Mouse (Mus musculus): ENCODE results near the gene Cog1. TPM values are rescaled to one million over a fixed set of nuclear protein-coding genes. Genes with fewer than 3 reads are reported as not detected.

Cog1 gene
- polyA plus RNA-seq, 1 experiment from 2014 or later = 19.6 TPM

DNA sequence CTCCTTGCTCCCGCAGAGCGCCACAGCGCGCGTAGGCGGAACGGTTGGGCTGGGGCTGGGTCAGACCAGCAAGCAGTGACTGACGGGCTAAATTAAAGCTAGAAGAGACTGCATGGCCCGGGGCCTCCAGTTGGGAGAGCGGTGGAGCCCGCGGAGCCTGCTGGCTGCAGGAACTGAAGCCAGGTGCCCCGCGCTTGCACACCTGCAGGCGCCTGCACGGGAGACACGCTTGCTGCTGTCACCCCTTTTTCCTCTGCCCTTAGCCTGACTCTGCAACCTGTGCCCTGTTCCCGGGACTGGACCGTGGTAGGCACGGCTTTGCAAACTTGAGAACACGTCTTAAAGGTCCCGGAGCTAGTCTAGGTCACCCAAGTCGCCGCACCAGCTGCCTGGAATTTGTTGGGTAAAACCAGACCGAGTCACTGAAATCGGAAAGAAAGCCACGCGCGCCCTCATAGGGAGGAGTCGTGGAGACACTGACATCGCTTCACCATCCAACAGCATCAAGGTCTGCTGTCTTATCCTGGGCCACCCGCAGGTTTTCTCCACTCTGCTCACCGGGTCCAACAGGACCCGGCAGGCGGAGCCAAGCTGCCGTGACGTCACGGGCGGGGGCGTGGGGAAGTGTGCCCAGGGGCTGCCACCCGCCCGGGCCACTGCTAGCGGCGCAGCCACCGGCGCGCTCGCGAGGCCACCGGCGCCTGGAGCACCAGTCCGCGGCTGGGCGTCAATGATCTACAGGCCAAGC lies 30.1 kb upstream of the Cog1 start, which contains the start of gene Sstr2:
Sstr2 (plus strand) TSS at position 671 of the 748 bp plus-strand sequence.
- no peak for TF ChIP-seq CTCF (IDR thresholded peaks at IDR 0.05; ENCODE audit: low read depth)
- 1% methylated on average over 54 of the region's 54 CpGs for WGBS
- peak within 1 kb of the TSS; percentile 43 for H3K4me3 ChIP-seq (ENCODE audit: low read depth, low read length)

DNA sequence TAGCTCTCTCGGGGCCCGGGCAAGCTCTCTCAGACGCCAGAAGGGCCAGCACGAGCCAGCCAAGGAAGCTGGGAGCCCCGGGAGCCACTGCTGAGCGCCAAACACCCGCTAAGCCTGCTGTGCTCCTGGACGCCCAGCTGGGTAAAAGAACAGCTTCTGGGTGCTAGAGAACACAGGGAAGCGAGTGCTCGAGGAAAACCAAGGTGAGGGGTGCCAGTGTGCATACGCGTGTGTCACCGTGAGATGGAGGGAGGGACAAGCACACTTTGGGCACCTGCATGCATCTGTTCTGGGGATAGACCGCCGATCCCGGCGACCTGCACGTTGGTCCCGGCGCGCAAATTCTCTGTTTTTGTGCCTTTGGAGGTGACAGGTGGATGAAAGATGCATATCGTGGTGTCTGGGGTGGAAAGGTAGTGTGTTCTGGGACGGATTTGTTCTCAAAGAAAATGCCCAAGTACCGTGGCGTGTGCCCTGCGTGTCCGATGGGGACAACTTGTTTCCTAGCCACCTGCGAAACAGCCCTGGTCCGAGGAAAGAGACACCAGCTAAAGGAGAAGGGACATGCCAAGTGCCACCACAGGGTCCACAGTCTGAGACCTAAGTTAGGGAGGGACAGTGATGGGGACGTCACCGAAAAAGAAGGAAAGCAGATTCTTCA lies 29.4 kb upstream of the Cog1 start:
- H3K36me3 ChIP-seq (ENCODE audit: control insufficient read depth, insufficient read depth) = no peaks in the 10 kb centered on the region
- no peak overlapping the region for H3K27ac ChIP-seq (ENCODE audit: low read depth, low read length)
- H3K4me1 ChIP-seq (replicated peaks; ENCODE audit: control insufficient read depth, insufficient read depth, low read length) = 0 out of 2 replicates have a peak, but pooled peaks cover 7% of the 10 kb centered on the region
- H3K9me3 ChIP-seq (ENCODE audit: control insufficient read depth) = no peaks in the 10 kb centered on the region
- no peak overlapping the region for H3K9ac ChIP-seq (ENCODE audit: low read depth, low read length)
- H3K4me3 ChIP-seq (ENCODE audit: low read depth, low read length) = peak overlapping the region; percentile 43
- peaks cover 32% of the 10 kb centered on the region for H3K27me3 ChIP-seq (replicated peaks; ENCODE audit: control insufficient read depth, insufficient read depth, low read length)
- H3K4me2 ChIP-seq (replicated peaks; ENCODE audit: low read depth) = peak overlapping the region; percentile 83
- WGBS = 3% methylated on average over 31 of the region's 31 CpGs
- no peak for TF ChIP-seq CTCF (IDR thresholded peaks at IDR 0.05; ENCODE audit: low read depth)
- ATAC-seq = 0 out of 2 replicates have a peak, but pooled peaks have one; percentile 9

More for the DNA sequence above, 30.1 kb upstream of the Cog1 start, which contains the start of gene Sstr2:
- Histone ChIP-seq H3K9me3 (ENCODE audit: control insufficient read depth) (no peaks in the 10 kb centered on the region), H3K4me2 (replicated peaks; ENCODE audit: low read depth) (peak within 1 kb of the TSS; percentile 83), H3K36me3 (ENCODE audit: control insufficient read depth, insufficient read depth) (no peaks in the 10 kb centered on the region), H3K4me1 (replicated peaks; ENCODE audit: control insufficient read depth, insufficient read depth, low read length) (0 out of 2 replicates have a peak, but pooled peaks cover 7% of the 10 kb centered on the region), H3K27me3 (replicated peaks; ENCODE audit: control insufficient read depth, insufficient read depth, low read length) (peaks cover 32% of the 10 kb centered on the region), H3K9ac (ENCODE audit: low read depth, low read length) (no peak within 1 kb of the TSS), H3K27ac (ENCODE audit: low read depth, low read length) (no peak within 1 kb of the TSS)
- ATAC-seq = peak; percentile 61

DNA sequence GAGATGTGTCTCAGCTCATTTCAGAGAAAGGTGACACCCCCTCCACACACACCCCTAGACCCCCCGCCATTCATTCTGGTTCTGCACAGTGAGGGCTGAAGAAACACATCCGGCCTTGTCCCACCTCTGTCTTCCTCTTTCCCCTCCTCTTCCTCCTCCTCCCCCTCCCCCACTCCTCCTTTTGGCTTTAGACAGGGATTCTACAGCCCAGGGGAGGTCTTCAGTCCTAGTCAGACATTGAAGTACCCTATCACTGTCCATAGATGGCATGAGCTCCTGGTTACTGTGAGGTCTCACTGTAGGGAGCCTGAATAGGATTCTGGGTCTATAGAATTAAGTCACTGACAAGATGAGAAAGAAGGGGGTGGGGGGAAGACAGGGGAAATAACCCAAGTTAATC lies 28.0 kb upstream of the Cog1 start:
- no peak for TF ChIP-seq CTCF (IDR thresholded peaks at IDR 0.05; ENCODE audit: low read depth)
- no peak overlapping the region for H3K27ac ChIP-seq (ENCODE audit: low read depth, low read length)
- no peaks in the 10 kb centered on the region for H3K36me3 ChIP-seq (ENCODE audit: control insufficient read depth, insufficient read depth)
- no peaks in the 10 kb centered on the region for H3K9me3 ChIP-seq (ENCODE audit: control insufficient read depth)
- H3K27me3 ChIP-seq (replicated peaks; ENCODE audit: control insufficient read depth, insufficient read depth, low read length) = peaks cover 32% of the 10 kb centered on the region
- no peak overlapping the region for H3K4me2 ChIP-seq (replicated peaks; ENCODE audit: low read depth)
- H3K4me1 ChIP-seq (replicated peaks; ENCODE audit: control insufficient read depth, insufficient read depth, low read length) = 0 out of 2 replicates have a peak, but pooled peaks cover 7% of the 10 kb centered on the region
- WGBS = 61% methylated on average over 2 of the region's 2 CpGs
- H3K4me3 ChIP-seq (ENCODE audit: low read depth, low read length) = no peak overlapping the region
- no peak overlapping the region for H3K9ac ChIP-seq (ENCODE audit: low read depth, low read length)
- ATAC-seq = no peak

DNA sequence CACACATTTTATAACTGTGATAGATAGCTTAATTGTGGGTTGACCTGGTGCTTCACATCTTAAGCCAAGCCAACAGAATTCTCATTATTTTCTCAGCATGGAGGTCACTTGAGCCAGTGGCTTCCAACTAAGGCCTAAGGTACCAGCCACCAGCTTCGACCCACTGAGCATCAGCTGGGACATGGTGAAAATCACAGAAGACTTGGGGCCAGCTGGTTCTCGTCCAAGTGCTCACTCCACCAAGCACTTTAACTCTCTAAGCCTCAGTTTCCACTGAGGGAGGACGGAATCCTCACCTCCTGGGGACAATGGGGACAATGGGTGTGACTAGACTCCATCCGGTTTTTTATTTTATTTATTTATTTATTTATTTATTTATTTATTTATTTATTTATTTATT lies 26.9 kb upstream of the Cog1 start:
- 0 out of 2 replicates have a peak, but pooled peaks cover 7% of the 10 kb centered on the region for H3K4me1 ChIP-seq (replicated peaks; ENCODE audit: control insufficient read depth, insufficient read depth, low read length)
- no peaks in the 10 kb centered on the region for H3K36me3 ChIP-seq (ENCODE audit: control insufficient read depth, insufficient read depth)
- peaks cover 32% of the 10 kb centered on the region for H3K27me3 ChIP-seq (replicated peaks; ENCODE audit: control insufficient read depth, insufficient read depth, low read length)
- H3K4me3 ChIP-seq (ENCODE audit: low read depth, low read length) = no peak overlapping the region
- H3K4me2 ChIP-seq (replicated peaks; ENCODE audit: low read depth) = no peak overlapping the region
- no peaks in the 10 kb centered on the region for H3K9me3 ChIP-seq (ENCODE audit: control insufficient read depth)
- ATAC-seq = no peak
- no peak overlapping the region for H3K27ac ChIP-seq (ENCODE audit: low read depth, low read length)
- TF ChIP-seq CTCF (IDR thresholded peaks at IDR 0.05; ENCODE audit: low read depth) = no peak
- WGBS = 85% methylated on average over 4 of the region's 4 CpGs
- H3K9ac ChIP-seq (ENCODE audit: low read depth, low read length) = no peak overlapping the region

DNA sequence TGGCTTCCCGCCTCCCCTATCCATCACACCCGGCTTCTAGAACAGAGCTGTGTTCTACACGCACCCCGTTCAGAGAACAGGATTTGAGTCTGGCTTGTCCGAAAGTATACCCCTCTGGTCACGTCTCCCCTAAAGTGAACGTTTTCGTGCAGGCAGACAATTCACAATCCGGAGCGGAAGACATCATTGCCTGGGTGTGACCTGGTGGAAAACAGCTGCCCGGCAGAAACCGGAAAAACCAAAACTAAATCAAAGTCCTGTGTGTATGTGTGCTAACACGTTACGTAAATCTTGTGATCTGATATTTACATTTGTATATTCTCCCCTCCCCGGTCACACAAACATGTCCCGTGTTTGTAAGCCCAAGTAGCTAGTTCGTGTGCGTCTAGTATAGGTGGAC lies 23.5 kb upstream of the Cog1 start:
- 82% methylated on average over 18 of the region's 18 CpGs for WGBS
- no peak for ATAC-seq
- Histone ChIP-seq H3K4me2 (replicated peaks; ENCODE audit: low read depth) (no peak overlapping the region), H3K9ac (ENCODE audit: low read depth, low read length) (no peak overlapping the region), H3K27ac (ENCODE audit: low read depth, low read length) (no peak overlapping the region), H3K36me3 (ENCODE audit: control insufficient read depth, insufficient read depth) (no peaks in the 10 kb centered on the region), H3K4me1 (replicated peaks; ENCODE audit: control insufficient read depth, insufficient read depth, low read length) (no peaks in the 10 kb centered on the region), H3K27me3 (replicated peaks; ENCODE audit: control insufficient read depth, insufficient read depth, low read length) (peaks cover 12% of the 10 kb centered on the region; the same call in 1 of the 2 replicates), H3K4me3 (ENCODE audit: low read depth, low read length) (no peak overlapping the region), H3K9me3 (ENCODE audit: control insufficient read depth) (no peaks in the 10 kb centered on the region)
- no peak for TF ChIP-seq CTCF (IDR thresholded peaks at IDR 0.05; ENCODE audit: low read depth)

DNA sequence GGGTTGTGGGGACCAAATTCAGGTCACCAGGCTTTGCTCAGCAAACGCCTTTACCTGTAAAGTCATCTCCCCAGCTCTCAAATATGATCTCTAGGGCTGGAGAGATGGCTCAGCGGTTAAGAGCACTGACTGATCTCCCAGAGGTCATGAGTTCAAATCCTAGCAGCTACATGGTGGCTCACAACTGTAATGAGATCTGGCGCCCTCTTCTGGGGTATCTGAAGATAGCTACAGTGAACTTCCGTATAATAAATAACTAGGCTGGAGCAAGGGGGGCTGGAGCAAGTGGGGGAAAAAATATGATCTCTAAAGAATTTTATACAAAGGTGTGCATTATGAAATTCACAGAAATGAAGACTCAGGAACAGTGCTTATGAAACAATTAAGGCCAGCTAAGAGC lies 21.2 kb upstream of the Cog1 start:
- no peak overlapping the region for H3K4me3 ChIP-seq (ENCODE audit: low read depth, low read length)
- no peak overlapping the region for H3K9ac ChIP-seq (ENCODE audit: low read depth, low read length)
- no peak for ATAC-seq
- WGBS = 52% methylated on average over 4 of the region's 4 CpGs
- no peaks in the 10 kb centered on the region for H3K36me3 ChIP-seq (ENCODE audit: control insufficient read depth, insufficient read depth)
- no peak overlapping the region for H3K27ac ChIP-seq (ENCODE audit: low read depth, low read length)
- TF ChIP-seq CTCF (IDR thresholded peaks at IDR 0.05; ENCODE audit: low read depth) = peak; percentile 67
- no peaks in the 10 kb centered on the region for H3K27me3 ChIP-seq (replicated peaks; ENCODE audit: control insufficient read depth, insufficient read depth, low read length)
- H3K4me1 ChIP-seq (replicated peaks; ENCODE audit: control insufficient read depth, insufficient read depth, low read length) = peaks cover 3% of the 10 kb centered on the region; the same call in 1 of the 2 replicates
- no peak overlapping the region for H3K4me2 ChIP-seq (replicated peaks; ENCODE audit: low read depth)
- H3K9me3 ChIP-seq (ENCODE audit: control insufficient read depth) = no peaks in the 10 kb centered on the region

Data from intestine, postnatal 0 days (tissue).